Mouse (Mus musculus): Measurements from ENCODE around the gene Nfasc.

Gene Nfasc

DNA sequence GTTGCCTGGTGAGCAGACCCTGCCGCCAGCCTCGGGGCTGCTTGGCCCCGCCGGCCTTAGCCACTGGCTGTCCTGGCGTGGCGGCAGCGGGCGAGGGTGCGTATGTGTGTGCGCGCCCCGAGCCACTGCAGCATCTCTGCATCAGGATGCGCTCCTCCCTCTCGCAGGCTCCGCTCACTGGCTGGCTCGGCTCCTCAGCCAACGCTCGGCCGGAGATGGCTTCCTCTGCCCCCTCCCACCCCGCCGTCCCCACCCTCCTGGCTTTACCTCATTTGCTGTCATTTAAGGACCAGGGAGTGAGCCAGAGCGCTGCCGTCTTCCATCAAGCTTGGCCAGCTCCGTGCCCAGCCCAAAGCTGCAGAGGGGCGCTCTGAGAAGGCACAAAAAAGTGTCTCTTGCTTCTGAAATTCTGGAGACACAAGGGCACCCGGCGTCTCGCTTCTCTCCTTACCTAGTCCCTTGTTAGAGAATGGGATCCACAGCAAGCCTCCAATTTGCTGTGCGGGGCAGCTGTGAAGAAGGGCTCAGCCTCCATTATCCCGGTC, 198.8 kb downstream of the Nfasc start, which contains the start of gene Cntn2:
Gene Cntn2 (minus strand): TSS at position 495 of the 545 bp plus-strand sequence.
- no peaks in the 10 kb centered on the region for H3K36me3 ChIP-seq (ENCODE audit: insufficient read depth, low read length)
- TF ChIP-seq POU5F1 (IDR thresholded peaks at IDR 0.05; ENCODE audit: borderline replicate concordance, low read length): no peak
- TF ChIP-seq CTCF (conservative IDR thresholded peaks at IDR 0.05; ENCODE audit: low read length): no peak
- no peak for TF ChIP-seq NANOG (IDR thresholded peaks at IDR 0.05; ENCODE audit: borderline replicate concordance, low read length)
- peaks cover 39% of the 10 kb centered on the region for H3K4me1 ChIP-seq (replicated peaks; ENCODE audit: low read depth, low read length)
- peaks cover 43% of the 10 kb centered on the region for H3K27me3 ChIP-seq (ENCODE audit: insufficient read depth, low read length)
- peak within 1 kb of the TSS; percentile 79 for H3K4me3 ChIP-seq (replicated peaks; ENCODE audit: low read length)
- no peaks in the 10 kb centered on the region for H3K9me3 ChIP-seq (ENCODE audit: low read length)

DNA sequence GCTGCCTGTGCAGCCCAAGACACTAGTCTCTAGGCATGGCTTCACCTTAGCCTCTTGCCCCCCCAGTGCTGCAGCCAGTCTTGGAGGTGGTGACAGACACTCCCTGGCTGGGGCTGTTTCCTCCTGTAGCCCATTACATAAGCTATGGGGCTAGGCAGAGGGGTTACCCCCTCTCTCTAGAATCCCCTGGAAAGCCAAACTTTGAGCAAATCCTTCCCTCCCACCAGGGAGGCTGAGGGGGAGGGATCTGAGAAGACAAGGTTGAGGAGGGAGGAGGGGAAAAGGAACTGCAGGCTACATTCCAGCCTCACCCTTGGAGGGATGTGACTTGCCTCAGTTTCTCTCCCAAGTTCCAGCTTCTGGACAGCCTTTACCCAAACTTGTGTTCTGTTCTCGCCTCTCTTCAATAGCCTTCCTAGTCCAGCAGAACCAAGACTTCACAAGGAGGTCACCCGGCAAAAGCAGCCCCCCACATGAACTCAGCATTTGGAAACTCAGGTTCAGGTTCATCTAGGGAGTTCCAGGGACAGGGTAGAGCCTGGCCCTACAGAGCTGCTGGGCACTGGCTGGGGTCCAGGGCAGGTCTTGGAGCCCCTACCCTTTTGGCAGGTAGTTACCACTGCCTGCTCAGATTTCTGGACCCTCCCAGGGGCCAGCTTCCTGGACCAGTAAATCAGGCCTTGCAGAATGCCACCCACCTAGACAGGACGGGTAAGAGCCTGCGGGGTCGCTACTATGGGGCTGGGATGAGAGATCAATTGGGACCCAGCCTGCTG, 199.6 kb downstream of the Nfasc start:
- H3K9me3 ChIP-seq (ENCODE audit: low read length): no peaks in the 10 kb centered on the region
- no peaks in the 10 kb centered on the region for H3K36me3 ChIP-seq (ENCODE audit: insufficient read depth, low read length)
- H3K27me3 ChIP-seq (ENCODE audit: insufficient read depth, low read length): peaks cover 43% of the 10 kb centered on the region
- TF ChIP-seq POU5F1 (IDR thresholded peaks at IDR 0.05; ENCODE audit: borderline replicate concordance, low read length): no peak
- TF ChIP-seq NANOG (IDR thresholded peaks at IDR 0.05; ENCODE audit: borderline replicate concordance, low read length): no peak
- TF ChIP-seq CTCF (conservative IDR thresholded peaks at IDR 0.05; ENCODE audit: low read length): no peak
- H3K4me1 ChIP-seq (replicated peaks; ENCODE audit: low read depth, low read length): peaks cover 37% of the 10 kb centered on the region
- peak overlapping the region; percentile 79 for H3K4me3 ChIP-seq (replicated peaks; ENCODE audit: low read length)

DNA sequence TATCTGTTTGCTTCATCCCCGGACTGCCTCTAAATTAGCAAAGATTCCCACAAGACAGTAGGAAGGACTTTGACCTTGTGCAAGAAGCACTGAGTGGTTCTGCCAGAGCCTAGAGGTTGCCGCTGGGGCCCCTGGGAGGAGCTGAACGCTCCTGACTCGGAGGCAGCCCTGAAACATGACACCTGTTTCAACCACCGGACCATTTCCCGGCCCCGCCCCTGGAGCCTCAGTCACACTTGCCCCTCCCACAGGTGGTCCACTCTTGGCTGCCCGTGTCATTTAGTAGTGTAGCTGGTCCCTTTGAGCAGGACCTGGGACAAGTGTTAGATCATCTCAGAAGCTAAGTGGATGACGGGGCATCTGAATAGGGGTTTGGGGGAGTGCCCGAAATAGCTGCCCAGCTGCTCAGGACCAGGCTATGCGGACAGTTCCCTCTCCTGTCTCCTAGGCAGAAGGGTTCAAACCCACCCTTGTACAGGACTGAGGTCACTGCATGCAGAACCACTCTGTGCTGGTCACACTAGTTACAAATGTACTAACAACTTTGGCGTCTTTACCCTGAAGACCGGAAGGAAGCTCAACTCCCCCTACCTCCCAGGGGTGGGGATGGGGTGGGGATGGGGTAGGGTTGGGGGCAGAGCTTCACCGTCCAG, 200.3 kb downstream of the Nfasc start:
- Histone ChIP-seq H3K27me3 (ENCODE audit: insufficient read depth, low read length) (peaks cover 43% of the 10 kb centered on the region), H3K9me3 (ENCODE audit: low read length) (no peaks in the 10 kb centered on the region), H3K4me1 (replicated peaks; ENCODE audit: low read depth, low read length) (peaks cover 37% of the 10 kb centered on the region), H3K4me3 (replicated peaks; ENCODE audit: low read length) (peak overlapping the region; percentile 79), H3K36me3 (ENCODE audit: insufficient read depth, low read length) (no peaks in the 10 kb centered on the region)
- TF ChIP-seq CTCF (conservative IDR thresholded peaks at IDR 0.05; ENCODE audit: low read length): no peak
- TF ChIP-seq NANOG (IDR thresholded peaks at IDR 0.05; ENCODE audit: borderline replicate concordance, low read length): no peak; the same call in 1 of the 2 replicates
- TF ChIP-seq POU5F1 (IDR thresholded peaks at IDR 0.05; ENCODE audit: borderline replicate concordance, low read length): no peak

DNA sequence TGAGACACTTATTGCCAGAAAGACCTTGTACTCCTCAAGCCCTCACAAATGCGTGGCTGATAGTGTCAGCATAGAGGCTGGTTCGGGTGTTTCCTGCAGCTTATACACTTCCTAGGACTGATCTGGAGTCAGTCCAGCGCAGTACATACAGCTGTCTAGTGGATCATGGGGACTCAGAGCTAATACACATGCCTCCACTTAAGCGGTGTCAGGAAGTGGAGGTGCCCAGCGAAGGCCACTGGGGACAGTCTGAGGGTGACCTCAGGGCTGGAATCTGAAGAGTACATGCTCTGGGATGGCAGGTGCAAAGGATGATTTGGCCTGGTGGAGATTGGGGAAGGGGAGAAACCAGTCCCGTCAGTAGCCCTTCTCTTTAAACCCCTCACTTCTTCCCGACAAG, 200.9 kb downstream of the Nfasc start:
- Histone ChIP-seq H3K4me3 (replicated peaks; ENCODE audit: low read length) (peak overlapping the region; percentile 17), H3K9me3 (ENCODE audit: low read length) (no peaks in the 10 kb centered on the region), H3K27me3 (ENCODE audit: insufficient read depth, low read length) (peaks cover 37% of the 10 kb centered on the region), H3K4me1 (replicated peaks; ENCODE audit: low read depth, low read length) (peaks cover 37% of the 10 kb centered on the region), H3K36me3 (ENCODE audit: insufficient read depth, low read length) (no peaks in the 10 kb centered on the region)
- no peak for TF ChIP-seq CTCF (conservative IDR thresholded peaks at IDR 0.05; ENCODE audit: low read length)
- TF ChIP-seq NANOG (IDR thresholded peaks at IDR 0.05; ENCODE audit: borderline replicate concordance, low read length): no peak
- TF ChIP-seq POU5F1 (IDR thresholded peaks at IDR 0.05; ENCODE audit: borderline replicate concordance, low read length): no peak

DNA sequence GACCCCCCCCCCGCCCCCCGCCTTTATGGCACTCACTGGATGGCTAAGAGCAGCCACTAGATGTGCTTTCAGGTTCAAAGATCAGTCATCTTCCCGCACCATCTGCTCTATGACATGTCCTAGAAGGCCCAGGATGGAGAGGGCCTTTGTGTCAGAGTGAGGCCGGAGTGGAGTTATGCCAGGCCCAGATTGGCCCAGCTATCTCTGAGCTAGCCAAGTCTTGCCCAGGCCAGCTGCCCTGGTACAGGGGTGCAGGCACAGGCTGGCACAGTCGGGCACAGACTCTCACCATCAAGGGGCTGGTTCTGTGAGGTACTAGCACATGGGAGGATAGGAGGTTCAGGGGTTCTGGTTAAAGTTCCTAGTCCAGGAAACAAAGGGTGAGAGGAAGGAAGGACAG, 203.9 kb downstream of the Nfasc start:
- H3K4me3 ChIP-seq (replicated peaks; ENCODE audit: low read length): no peak overlapping the region
- no peaks in the 10 kb centered on the region for H3K9me3 ChIP-seq (ENCODE audit: low read length)
- no peaks in the 10 kb centered on the region for H3K36me3 ChIP-seq (ENCODE audit: insufficient read depth, low read length)
- no peak for TF ChIP-seq POU5F1 (IDR thresholded peaks at IDR 0.05; ENCODE audit: borderline replicate concordance, low read length)
- no peak for TF ChIP-seq NANOG (IDR thresholded peaks at IDR 0.05; ENCODE audit: borderline replicate concordance, low read length)
- TF ChIP-seq CTCF (conservative IDR thresholded peaks at IDR 0.05; ENCODE audit: low read length): no peak
- H3K4me1 ChIP-seq (replicated peaks; ENCODE audit: low read depth, low read length): peaks cover 49% of the 10 kb centered on the region
- H3K27me3 ChIP-seq (ENCODE audit: insufficient read depth, low read length): peaks cover 37% of the 10 kb centered on the region

DNA sequence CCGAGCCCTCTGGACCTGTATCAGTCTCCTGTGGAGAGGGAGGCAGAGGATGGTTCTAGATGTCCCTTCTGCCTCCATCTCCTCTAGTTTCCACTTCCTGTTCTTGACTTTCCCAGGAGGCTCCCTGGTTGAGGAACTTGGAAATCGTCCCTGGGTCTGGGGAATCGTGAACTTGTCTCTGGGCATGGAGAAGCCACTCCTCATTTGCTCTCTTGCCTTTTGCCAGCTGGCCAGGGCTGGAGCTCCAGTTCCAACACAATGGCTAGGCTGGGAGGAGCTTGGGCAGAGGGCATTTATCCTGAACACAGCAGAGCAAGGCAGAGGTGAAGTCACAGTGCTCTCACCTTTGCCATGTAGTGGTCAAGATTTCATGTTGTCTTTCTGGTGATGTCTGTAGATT, 205.2 kb downstream of the Nfasc start:
- no peak for TF ChIP-seq POU5F1 (IDR thresholded peaks at IDR 0.05; ENCODE audit: borderline replicate concordance, low read length)
- no peak for TF ChIP-seq NANOG (IDR thresholded peaks at IDR 0.05; ENCODE audit: borderline replicate concordance, low read length)
- TF ChIP-seq CTCF (conservative IDR thresholded peaks at IDR 0.05; ENCODE audit: low read length): no peak
- peaks cover 37% of the 10 kb centered on the region for H3K27me3 ChIP-seq (ENCODE audit: insufficient read depth, low read length)
- H3K9me3 ChIP-seq (ENCODE audit: low read length): no peaks in the 10 kb centered on the region
- H3K36me3 ChIP-seq (ENCODE audit: insufficient read depth, low read length): no peaks in the 10 kb centered on the region
- peaks cover 37% of the 10 kb centered on the region for H3K4me1 ChIP-seq (replicated peaks; ENCODE audit: low read depth, low read length)
- no peak overlapping the region for H3K4me3 ChIP-seq (replicated peaks; ENCODE audit: low read length)

DNA sequence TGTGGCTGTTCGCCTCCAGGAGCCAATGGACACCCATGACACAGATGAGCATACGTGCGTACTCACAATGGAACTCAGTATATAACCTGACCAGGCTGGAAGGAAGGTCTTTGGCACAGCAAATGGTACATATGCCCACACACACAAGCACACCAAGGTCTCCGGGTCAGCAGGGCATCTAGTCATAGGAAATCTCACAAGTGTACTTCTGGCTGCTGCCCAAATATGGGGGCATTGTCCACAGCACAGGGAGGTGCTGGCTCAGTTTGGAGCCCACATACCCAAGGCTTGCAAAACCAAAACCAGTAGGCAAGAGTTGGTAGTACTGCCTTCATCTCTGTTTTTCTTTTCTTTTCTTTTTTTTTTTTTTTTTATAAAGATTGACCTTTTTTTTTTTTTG, 206.1 kb downstream of the Nfasc start:
- Histone ChIP-seq H3K4me1 (replicated peaks; ENCODE audit: low read depth, low read length) (peaks cover 39% of the 10 kb centered on the region), H3K9me3 (ENCODE audit: low read length) (no peaks in the 10 kb centered on the region), H3K27me3 (ENCODE audit: insufficient read depth, low read length) (peaks cover 37% of the 10 kb centered on the region), H3K4me3 (replicated peaks; ENCODE audit: low read length) (no peak overlapping the region), H3K36me3 (ENCODE audit: insufficient read depth, low read length) (no peaks in the 10 kb centered on the region)
- no peak for TF ChIP-seq POU5F1 (IDR thresholded peaks at IDR 0.05; ENCODE audit: borderline replicate concordance, low read length)

DNA sequence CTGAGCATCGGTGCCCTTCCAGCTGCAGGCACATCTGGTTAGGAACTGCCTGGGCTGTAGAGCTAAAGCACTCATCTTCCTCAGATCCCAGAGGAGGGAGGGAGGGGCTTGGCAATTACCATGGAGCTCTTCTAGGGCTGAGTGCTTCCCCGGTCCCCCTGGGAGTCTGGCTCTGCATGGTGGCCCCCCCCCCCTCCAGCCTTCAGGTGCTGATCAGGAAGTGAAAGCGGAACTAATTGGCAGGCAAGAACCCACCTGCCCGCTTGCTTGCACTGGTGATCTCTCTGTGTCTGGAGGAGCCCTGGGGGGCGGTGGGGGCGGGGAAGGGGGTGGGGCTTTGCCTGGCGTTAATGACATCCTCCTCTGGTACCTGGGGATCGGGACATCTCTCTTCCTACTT, 207.8 kb downstream of the Nfasc start:
- H3K36me3 ChIP-seq (ENCODE audit: insufficient read depth, low read length): no peaks in the 10 kb centered on the region
- H3K9me3 ChIP-seq (ENCODE audit: low read length): no peaks in the 10 kb centered on the region
- TF ChIP-seq NANOG (IDR thresholded peaks at IDR 0.05; ENCODE audit: borderline replicate concordance, low read length) (no peak), CTCF (conservative IDR thresholded peaks at IDR 0.05; ENCODE audit: low read length) (no peak), POU5F1 (IDR thresholded peaks at IDR 0.05; ENCODE audit: borderline replicate concordance, low read length) (no peak)
- peaks cover 37% of the 10 kb centered on the region for H3K27me3 ChIP-seq (ENCODE audit: insufficient read depth, low read length)
- H3K4me1 ChIP-seq (replicated peaks; ENCODE audit: low read depth, low read length): peaks cover 32% of the 10 kb centered on the region
- no peak overlapping the region for H3K4me3 ChIP-seq (replicated peaks; ENCODE audit: low read length)
